Mouse (Mus musculus): ENCODE measurements at regions not wholly inside any gene's neighbourhood (a gene's known extent, or its start where the extent isn't known, plus 50 kb on each side); places are given as distances from the start of the nearest gene placed in this dataset.

DNA sequence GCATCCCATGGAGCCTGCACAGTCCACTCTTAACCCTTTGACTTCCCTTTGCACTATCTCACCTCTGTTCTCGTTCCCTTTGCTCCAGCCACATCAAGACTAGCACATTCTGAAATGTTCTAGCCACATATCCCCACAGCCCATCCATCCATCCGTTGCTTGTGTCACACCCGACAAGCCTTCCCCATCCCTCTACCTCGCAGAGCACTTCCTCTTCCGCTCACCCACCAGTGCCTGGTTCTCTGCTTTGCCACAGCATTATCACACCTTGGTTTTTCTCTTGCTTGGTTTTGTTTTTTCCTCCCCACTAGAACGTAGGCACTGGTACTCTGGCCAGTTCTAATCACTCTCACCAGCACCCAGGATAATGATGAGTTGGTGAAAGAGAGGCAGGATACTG lies 61.5 kb upstream of the Eomes start:
- DNase-seq: no peak

DNA sequence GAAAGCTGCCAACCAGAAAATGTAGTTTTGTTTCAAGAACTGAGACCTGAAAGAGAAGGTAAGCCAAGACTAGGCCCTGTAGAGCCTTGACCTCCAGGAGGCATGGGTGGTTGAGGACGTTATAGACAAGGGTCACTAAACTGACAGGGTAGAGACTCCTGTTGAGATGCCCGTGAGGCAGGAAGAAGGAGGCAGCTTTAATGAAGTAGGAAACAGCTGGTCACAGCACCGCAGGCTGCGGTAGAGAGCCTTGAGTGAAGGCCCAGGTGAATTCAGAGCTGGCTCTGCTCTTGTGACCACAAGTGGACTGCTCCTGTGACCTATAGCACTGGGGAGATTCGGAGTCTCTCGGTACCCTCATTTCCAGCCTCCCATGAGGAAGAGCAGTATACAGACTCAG lies 53.7 kb upstream of the Eomes start:
- DNase-seq: no peak
